Mouse (Mus musculus): Measurements from ENCODE around the gene Map2k4. TPM values are rescaled to one million over a fixed set of nuclear protein-coding genes. Genes with fewer than 3 reads are reported as not detected.

Gene Map2k4
- 53.3 and 53.5 TPM in 2 replicates for total RNA-seq (2023)

DNA sequence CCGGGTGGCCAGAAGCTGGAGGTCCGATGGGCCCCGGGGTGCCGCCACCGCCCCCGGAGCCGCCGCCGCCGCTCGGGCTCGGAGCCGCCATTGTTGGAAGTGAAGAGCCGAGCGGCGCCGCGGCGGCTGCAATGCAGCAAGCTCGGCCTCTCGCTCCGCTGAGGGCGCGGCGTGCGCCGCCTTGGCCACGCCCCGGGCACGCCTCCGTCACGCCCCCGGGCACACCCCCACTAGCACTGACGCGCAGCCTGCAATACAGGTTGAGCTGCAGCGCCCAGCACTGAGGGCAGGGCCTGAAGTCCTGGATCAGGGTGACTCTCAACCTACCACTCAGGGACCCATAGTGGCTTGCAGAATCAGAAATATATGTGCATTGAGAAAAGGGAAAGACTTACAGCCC, at the start of gene Map2k4:
Map2k4 (minus strand) TSS at position 144 of the 400 bp plus-strand sequence.

DNA sequence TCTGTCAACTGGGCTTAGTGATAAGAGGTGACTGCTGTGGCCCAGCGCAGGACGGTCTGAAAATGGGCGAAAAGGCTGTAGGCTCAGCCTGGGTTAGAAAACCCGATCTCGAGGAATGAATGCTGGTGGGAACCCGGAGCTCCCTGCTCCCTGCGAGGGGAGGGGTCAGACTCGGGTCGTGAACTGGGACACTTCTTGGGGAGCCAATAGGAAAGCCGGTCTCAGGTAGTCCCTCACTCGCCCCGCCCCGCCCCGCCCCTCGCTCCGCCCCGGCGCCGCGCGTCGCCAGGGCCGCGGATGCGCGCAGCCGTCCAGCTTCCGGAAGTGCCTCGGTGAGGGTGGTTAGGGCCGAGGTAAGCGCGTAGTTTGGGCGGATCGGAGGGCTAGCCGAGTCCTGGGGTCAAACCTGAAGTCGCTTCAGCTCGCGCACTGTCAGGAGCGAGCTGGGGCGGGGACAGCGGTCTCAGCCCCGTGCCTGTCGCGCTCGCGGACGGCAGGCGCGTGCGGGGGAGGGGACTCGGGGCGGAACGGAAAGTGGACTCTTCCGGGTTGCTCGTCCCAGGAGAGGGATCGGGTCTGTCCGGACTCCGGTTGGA, 18.9 kb upstream of the Map2k4 start, which contains the start of gene Zkscan6:
Zkscan6 (plus strand) TSS at position 267 of the 596 bp plus-strand sequence.

Other genes starting within 250 kb of the Map2k4 start
- gene Zkscan6, start 18.9 kb upstream of the Map2k4 start, total RNA-seq (2023), result 27.6 and 31.5 TPM in 2 replicates